Mouse (Mus musculus) myocyte (in vitro differentiated cells): ENCODE measurements around the gene Gm17622.

ENCODE experiments used
- CEBPB ChIP-seq: IDR thresholded peaks from 2 replicates; pipeline ENCODE4 v1.6.1; 2011; ENCODE audit warnings: mild to moderate bottlenecking, moderate library complexity; ENCODE audit not compliant: poor library complexity, insufficient read depth, severe bottlenecking
- E2F4 ChIP-seq: IDR thresholded peaks from one replicate; pipeline ENCODE4 v1.6.1; 2011; ENCODE audit warnings: mild to moderate bottlenecking, control low read depth, moderate library complexity; ENCODE audit not compliant: insufficient read depth
- MAX ChIP-seq: IDR thresholded peaks from one replicate; pipeline ENCODE4 v1.6.1; 2011; ENCODE audit warnings: low read depth, mild to moderate bottlenecking, control low read depth
- MYOD1 ChIP-seq, 3 experiments: IDR thresholded peaks; one replicate each; pipeline ENCODE4 v1.6.1; 2011; ENCODE audit warnings: control low read depth in 2 of 3, low read depth in 2 of 3, mild to moderate bottlenecking in 2 of 3, moderate library complexity in 1 of 3; ENCODE audit not compliant: insufficient read length in 2 of 3, control insufficient read depth in 1 of 3
- MYOG ChIP-seq, 3 experiments: IDR thresholded peaks; one replicate each; pipeline ENCODE4 v1.6.1; 2011; ENCODE audit warnings: control low read depth in 2 of 3, low read depth in 2 of 3, mild to moderate bottlenecking in 2 of 3; ENCODE audit not compliant: insufficient read length in 2 of 3, control insufficient read depth in 1 of 3, insufficient read depth in 1 of 3
- POLR2A ChIP-seq: IDR thresholded peaks from one replicate; pipeline ENCODE4 v1.6.1; 2011; ENCODE audit warnings: low read depth, mild to moderate bottlenecking, control low read depth, moderate library complexity; ENCODE audit not compliant: insufficient read length
- POLR2AphosphoS2 ChIP-seq: IDR thresholded peaks from one replicate; pipeline ENCODE4 v1.6.1; 2011; ENCODE audit warnings: low read depth, control low read depth; ENCODE audit not compliant: insufficient read length
- SRF ChIP-seq: IDR thresholded peaks from one replicate; pipeline ENCODE4 v1.6.1; 2011; ENCODE audit warnings: low read depth; ENCODE audit not compliant: control insufficient read depth, insufficient read length
- USF1 ChIP-seq: IDR thresholded peaks from one replicate; pipeline ENCODE4 v1.6.1; 2011; ENCODE audit warnings: low read depth, mild to moderate bottlenecking, control low read depth, moderate library complexity

DNA sequence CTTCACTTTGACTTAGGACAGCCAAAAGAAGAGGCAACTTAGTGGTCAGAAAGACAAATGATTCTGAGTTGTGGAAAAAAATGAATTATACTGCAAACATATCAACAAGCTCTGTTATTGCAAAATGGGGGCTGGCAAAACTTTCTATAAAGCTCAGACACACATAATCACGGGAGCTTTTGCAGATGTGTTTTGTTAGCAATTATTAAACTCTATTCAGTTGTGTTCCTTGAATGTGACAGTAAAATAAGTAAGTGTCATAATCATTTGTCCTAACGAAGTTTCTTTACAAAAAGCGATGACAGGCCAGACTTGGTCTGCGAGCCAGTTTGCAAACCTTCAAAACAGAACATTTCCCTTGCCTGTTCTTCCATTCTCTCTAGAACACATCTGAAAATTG, 17.0 kb downstream of the Gm17622 start:
- TF ChIP-seq USF1 (no peak), POLR2A (no peak), CEBPB (no peak), MAX (no peak), E2F4 (no peak), MYOD1 (IDR thresholded peaks at IDR 0.05; ENCODE audit: control insufficient read depth in 1 of 3, insufficient read length in 2 of 3, low read depth in 2 of 3) (no peak), MYOG (IDR thresholded peaks at IDR 0.05; ENCODE audit: control insufficient read depth in 1 of 3, insufficient read depth in 1 of 3, insufficient read length in 2 of 3, low read depth in 2 of 3) (no peak), POLR2AphosphoS2 (no peak), SRF (no peak)
